Mouse (Mus musculus) gastrocnemius, postnatal 25 days (tissue): ENCODE measurements around the gene 4931440F15Rik. TPM values are rescaled to one million over a fixed set of nuclear protein-coding genes. Genes with fewer than 3 reads are reported as not detected.
"Not testable (repeated sequence)": the region's sequence is repeated elsewhere in the genome, so short reads cannot be mapped to it uniquely, and the experiment has no call there.

Experiments
- DNase-seq: peaks from one replicate; pipeline ENCODE4 v3.0.0; 2022
- long read RNA-seq, 2 experiments: library from polyadenylated mRNA; stranded (forward); transcript quantifications; one replicate each; pipeline ENCODE4 v2.0.0; 2021
- total RNA-seq, 2 experiments: library from RNA; stranded (reverse); gene quantifications; 1 replicate in 1 of 2; 2 replicates in 1 of 2; pipeline ENCODE4 v1.2.3; 2021

4931440F15Rik gene
- 1 to 10 TPM; 2.1 to 2.6 TPM for total RNA-seq
- long read RNA-seq, experiment 1: 0 reads
- long read RNA-seq, experiment 2, partial matches to known transcripts: 0 of 1 reads
- long read RNA-seq, experiment 2, other reads (novel, unspliced or antisense): 0 of 1 reads

- DNase-seq: not testable (repeated sequence)
These were observed at the start of gene 4931440F15Rik for GRCm38 (mm10) chr11:29825271-29825718. Gene 4931440F15Rik, minus strand, starts transcription at chr11:29825668.

- DNase-seq: not testable (repeated sequence)
These were observed 49.3 kb upstream of the 4931440F15Rik start for GRCm38 (mm10) chr11:29874781-29875180.

DNA sequence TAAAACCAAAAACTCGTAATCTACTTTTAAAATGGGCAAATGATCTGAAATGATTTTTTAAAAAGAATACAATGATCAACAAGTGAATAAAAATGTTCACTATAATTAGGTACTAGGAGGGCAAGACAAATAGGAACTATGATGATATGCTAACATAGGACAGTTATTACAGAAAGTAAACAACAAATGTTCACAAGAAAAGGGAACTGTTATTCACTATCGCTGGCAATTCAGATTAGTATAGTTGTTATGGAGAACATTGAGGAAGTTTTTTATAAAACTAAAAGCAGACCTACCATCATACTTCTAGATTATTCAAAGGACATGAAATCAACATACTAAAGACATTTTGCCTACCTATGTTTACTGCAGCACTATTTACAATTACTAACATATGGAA is 44.7 kb upstream of the 4931440F15Rik start:
- DNase-seq: no peak

- no peak for DNase-seq
These were observed 38.8 kb upstream of the 4931440F15Rik start for GRCm38 (mm10) chr11:29864269-29864668.

GRCm38 (mm10) chr11:29861750-29862397 is 36.4 kb upstream of the 4931440F15Rik start:
- DNase-seq: no peak

- no peak for DNase-seq
These were observed 35.6 kb upstream of the 4931440F15Rik start for GRCm38 (mm10) chr11:29861040-29861439.

DNA sequence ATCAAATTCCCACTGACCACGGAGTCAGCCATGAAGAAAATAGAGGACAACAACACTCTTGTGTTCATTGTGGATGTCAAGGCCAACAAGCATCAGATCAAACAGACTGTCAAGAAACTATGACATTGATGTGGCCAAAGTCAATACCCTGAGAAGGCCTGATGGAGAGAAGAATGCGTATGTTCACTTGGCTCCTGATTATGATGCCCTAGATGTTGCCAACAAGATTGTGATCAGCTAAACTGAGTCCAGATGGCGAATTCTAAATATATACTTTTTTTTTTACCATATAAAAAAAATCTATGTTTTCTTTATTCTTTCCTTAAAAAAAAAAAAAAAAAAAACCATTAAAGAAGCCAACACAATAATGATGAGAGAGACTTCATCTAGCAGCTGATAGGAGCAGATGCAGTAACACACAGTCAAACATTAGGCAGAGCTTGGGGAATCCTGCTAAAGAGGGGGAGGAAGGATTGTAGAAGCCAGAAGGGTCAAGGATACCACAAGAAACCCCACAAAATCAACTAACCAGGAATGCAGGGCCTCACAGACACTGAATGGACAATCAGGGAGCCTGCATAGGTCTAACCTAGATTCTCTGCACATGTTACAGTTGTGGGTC is 15.2 kb upstream of the 4931440F15Rik start:
- no peak for DNase-seq

GRCm38 (mm10) chr11:29839781-29840180 is 14.3 kb upstream of the 4931440F15Rik start:
- DNase-seq: peak; percentile 8

GRCm38 (mm10) chr11:29837066-29837465 is 11.6 kb upstream of the 4931440F15Rik start:
- no peak for DNase-seq

DNA sequence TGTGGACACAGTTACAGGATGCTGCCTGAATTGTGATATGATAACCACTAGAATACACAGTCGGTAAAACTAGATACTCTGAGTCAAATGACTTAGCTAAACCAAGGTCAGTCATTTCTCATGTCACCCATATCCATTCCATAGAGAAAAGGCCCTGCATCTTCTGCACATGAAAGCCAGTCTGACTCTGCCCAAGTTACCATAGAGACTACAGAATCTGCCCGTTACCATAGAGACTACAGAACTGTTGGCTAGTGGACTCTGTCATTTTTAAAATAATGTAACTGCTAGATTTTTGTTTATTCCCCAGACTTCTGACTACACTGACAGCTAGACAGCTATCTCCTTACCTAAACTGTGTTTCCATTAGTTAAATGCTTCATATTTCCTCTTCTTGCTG is 2.3 kb upstream of the 4931440F15Rik start:
- DNase-seq: no peak

- DNase-seq: no peak
These were observed 533 bp upstream of the 4931440F15Rik start for GRCm38 (mm10) chr11:29826001-29826400.

GRCm38 (mm10) chr11:29824474-29825270 is 796 bp downstream of the 4931440F15Rik start:
- DNase-seq: peak; percentile 7

GRCm38 (mm10) chr11:29823141-29823540 is 2.3 kb downstream of the 4931440F15Rik start:
- no peak for DNase-seq

DNA sequence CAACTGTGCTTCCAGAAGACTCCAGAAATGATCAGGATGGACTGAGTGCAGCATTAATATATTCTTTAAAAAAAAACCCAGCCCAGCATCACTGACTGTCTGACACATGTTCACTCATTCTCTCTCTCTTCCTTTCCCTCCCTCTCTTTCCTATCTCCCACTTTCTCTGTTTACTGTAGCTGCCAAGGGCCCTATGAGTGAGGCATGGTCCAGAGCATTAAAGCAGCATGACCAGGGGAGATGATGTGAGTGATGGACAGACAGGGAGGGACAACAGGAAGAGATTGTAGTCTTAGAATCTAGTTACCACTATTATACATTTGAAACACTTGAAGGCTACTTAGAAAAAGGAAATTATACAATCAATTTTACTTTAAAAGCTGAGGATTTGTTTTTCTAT is 9.8 kb downstream of the 4931440F15Rik start:
- DNase-seq: no peak

DNA sequence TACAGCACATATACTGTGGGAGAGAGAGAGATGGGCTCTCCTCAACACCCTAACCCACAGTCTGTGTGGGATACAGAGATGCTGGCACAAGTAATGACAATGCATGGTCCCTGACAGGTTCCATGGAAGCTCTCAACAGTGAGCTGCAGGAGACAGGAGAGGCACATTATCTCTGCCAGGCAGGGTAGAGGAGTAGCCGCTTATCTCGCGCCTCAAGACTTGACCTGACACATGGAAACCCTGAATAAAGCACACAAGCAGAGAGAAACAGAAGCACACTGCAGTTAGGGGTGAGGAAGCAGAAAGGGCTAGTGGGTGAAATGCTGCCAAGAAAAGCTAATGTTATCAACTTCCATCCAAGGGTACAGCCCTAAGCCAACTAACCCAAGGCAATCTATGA is 10.2 kb downstream of the 4931440F15Rik start:
- no peak for DNase-seq

DNA sequence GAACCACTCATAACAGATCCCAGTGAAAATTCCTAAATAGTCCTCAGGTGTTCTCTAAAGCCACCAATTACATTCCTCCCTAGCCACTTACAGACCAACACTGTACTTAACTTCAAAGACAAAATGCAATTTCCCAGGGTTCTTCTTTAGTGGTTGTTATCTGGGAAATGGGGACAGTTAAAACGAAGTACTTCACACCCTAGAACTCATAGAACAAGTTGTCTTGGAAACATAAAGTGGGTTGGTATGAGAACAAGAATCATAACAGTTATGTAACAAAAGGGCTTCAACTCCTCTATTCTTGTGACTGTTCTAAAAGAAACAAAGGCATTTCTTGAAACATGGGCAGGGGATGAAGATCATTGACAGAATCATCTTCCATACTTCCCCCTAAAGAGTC is 12.2 kb downstream of the 4931440F15Rik start:
- no peak for DNase-seq

- DNase-seq: no peak
These were observed 13.0 kb downstream of the 4931440F15Rik start for GRCm38 (mm10) chr11:29812475-29812874.

DNA sequence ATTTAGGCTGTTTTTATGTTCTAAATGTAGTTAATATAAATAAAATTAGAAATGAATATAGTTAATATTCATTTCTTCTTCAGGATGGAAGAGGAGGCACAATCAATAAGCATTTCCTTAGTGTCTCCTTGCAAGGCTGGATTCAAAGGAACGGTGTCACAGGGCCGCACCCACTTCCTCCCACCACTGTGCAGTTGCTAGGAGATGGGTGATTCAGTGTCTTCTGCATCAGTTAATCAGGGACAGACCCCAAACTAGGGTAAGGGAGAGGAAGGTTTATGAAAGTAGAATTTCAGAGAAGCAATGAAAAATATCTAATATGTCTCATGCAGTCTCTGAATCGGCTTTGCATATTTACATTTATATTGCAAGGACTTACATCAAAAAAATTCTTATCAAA is 15.1 kb downstream of the 4931440F15Rik start:
- no peak for DNase-seq

- no peak for DNase-seq
These were observed 16.4 kb downstream of the 4931440F15Rik start for GRCm38 (mm10) chr11:29808981-29809589.

- DNase-seq: peak; percentile 81
These were observed 17.1 kb downstream of the 4931440F15Rik start for GRCm38 (mm10) chr11:29808173-29808980.

DNA sequence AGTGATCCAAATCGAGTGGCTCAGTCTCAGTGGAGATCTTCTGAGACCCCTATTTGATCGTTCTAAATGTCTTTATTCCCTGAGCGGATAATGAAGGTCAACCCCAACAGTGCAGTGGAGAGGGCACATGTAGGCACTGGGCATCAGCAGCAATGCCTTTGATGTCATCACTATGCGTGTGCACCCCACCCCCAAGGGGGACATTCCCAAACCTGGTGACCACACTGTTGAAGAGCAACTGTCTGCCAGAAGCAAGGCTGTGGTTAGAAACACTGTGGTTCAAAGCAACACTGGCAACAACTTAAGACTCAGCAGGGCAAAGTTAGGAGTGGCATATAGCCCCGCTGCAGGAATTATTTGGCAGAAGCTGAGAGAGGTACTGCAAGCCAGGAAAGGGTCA is 18.1 kb downstream of the 4931440F15Rik start:
- no peak for DNase-seq
